Mouse (Mus musculus) embryonic facial prominence, embryonic 12.5 days (tissue): ENCODE data around the gene Dram1. TPM values are rescaled to one million over a fixed set of nuclear protein-coding genes. Genes with fewer than 3 reads are reported as not detected.
"Not testable (repeated sequence)": the region's sequence is repeated elsewhere in the genome, so short reads cannot be mapped to it uniquely, and the experiment has no call there.

ENCODE experiments used
- ATAC-seq: fragments of 200-750 bp; cut with Nextera tagmentation; 2 replicates; pipeline ENCODE4 v1.8.0; 2017; ENCODE audit not compliant: insufficient number of reproducible peaks, insufficient read depth, low FRiP score, low TSS enrichment
- H3K27ac ChIP-seq: fragments of 300-500 bp; sonication (generic); 2 replicates; pipeline ENCODE4 v1.5.1; 2016; ENCODE audit warnings: mild to moderate bottlenecking
- H3K27me3 ChIP-seq: fragments of 300-500 bp; sonication (generic); 2 replicates; pipeline ENCODE4 v1.6.1; 2016; ENCODE audit warnings: mild to moderate bottlenecking, moderate library complexity
- H3K36me3 ChIP-seq: fragments of 300-500 bp; sonication (generic); 2 replicates; pipeline ENCODE4 v1.6.1; 2016; ENCODE audit warnings: mild to moderate bottlenecking
- H3K4me1 ChIP-seq: fragments of 300-500 bp; sonication (generic); 2 replicates; pipeline ENCODE4 v1.6.1; 2016
- H3K4me2 ChIP-seq: fragments of 300-500 bp; sonication (generic); replicated peaks from 2 replicates; pipeline ENCODE4 v1.6.1; 2016; ENCODE audit warnings: mild to moderate bottlenecking, moderate library complexity
- H3K4me3 ChIP-seq: fragments of 300-500 bp; sonication (generic); 2 replicates; pipeline ENCODE4 v1.5.1; 2016; ENCODE audit warnings: mild to moderate bottlenecking
- H3K9ac ChIP-seq: fragments of 300-500 bp; sonication (generic); 2 replicates; pipeline ENCODE4 v1.6.1; 2016; ENCODE audit warnings: mild to moderate bottlenecking, moderate library complexity
- H3K9me3 ChIP-seq: fragments of 300-500 bp; sonication (generic); 2 replicates; pipeline ENCODE4 v1.6.1; 2016; ENCODE audit warnings: mild to moderate bottlenecking, moderate library complexity
- WGBS: fragments of 180-500 bp; shearing (Covaris S2); methylation state at CpG from one replicate; pipeline ENCODE4 v1.1.7; 2016; 5-methylcytosine and 5-hydroxymethylcytosine counted together
- polyA plus RNA-seq: library from polyadenylated mRNA; unstranded; fragments of >200 nt; fragmentation: Nextera tagmentation; extraction: Ambion mirVana; gene quantifications from 2 replicates; pipeline ENCODE4 v1.2.1, GENCODE M21; 2016

The Dram1 gene
- polyA plus RNA-seq, 1 experiment from 2014 or later: 0.88 TPM

GRCm38 (mm10) chr10:88384081-88384480 lies 5.2 kb upstream of the Dram1 start:
- no peaks in the 10 kb centered on the region for H3K36me3 ChIP-seq
- H3K4me1 ChIP-seq: peaks cover 9% of the 10 kb centered on the region; the same call in 1 of the 2 replicates
- WGBS: 61% methylated on average over 5 of the region's 5 CpGs
- H3K9me3 ChIP-seq: no peaks in the 10 kb centered on the region
- no peak overlapping the region for H3K9ac ChIP-seq
- no peak for ATAC-seq
- no peak overlapping the region for H3K4me3 ChIP-seq
- H3K27ac ChIP-seq: no peak overlapping the region
- H3K4me2 ChIP-seq: no peak overlapping the region
- no peaks in the 10 kb centered on the region; the same call in 1 of the 2 replicates for H3K27me3 ChIP-seq

GRCm38 (mm10) chr10:88383479-88383878 lies 4.6 kb upstream of the Dram1 start:
- 58% methylated on average over 4 of the region's 4 CpGs for WGBS
- Histone ChIP-seq H3K27ac (no peak overlapping the region), H3K4me3 (no peak overlapping the region), H3K36me3 (no peaks in the 10 kb centered on the region), H3K27me3 (no peaks in the 10 kb centered on the region; the same call in 1 of the 2 replicates), H3K9me3 (no peaks in the 10 kb centered on the region), H3K9ac (no peak overlapping the region), H3K4me2 (no peak overlapping the region), H3K4me1 (peaks cover 9% of the 10 kb centered on the region; the same call in 1 of the 2 replicates)
- ATAC-seq: no peak

- H3K36me3 ChIP-seq: no peaks in the 10 kb centered on the region
These were observed 3.1 kb upstream of the Dram1 start for GRCm38 (mm10) chr10:88382009-88382408.

GRCm38 (mm10) chr10:88381286-88381685 lies 2.4 kb upstream of the Dram1 start:
- H3K4me2 ChIP-seq: no peak overlapping the region
- H3K27me3 ChIP-seq: no peaks in the 10 kb centered on the region; the same call in 1 of the 2 replicates
- WGBS: 77% methylated on average over 4 of the region's 4 CpGs
- ATAC-seq: no peak
- H3K27ac ChIP-seq: no peak overlapping the region
- H3K4me1 ChIP-seq: peaks cover 9% of the 10 kb centered on the region; the same call in 1 of the 2 replicates
- no peak overlapping the region for H3K9ac ChIP-seq
- H3K9me3 ChIP-seq: no peaks in the 10 kb centered on the region
- H3K4me3 ChIP-seq: no peak overlapping the region
- H3K36me3 ChIP-seq: no peaks in the 10 kb centered on the region

More at GRCm38 (mm10) chr10:88382009-88382408, 3.1 kb upstream of the Dram1 start:
- H3K4me2 ChIP-seq: no peak overlapping the region
- H3K4me3 ChIP-seq: no peak overlapping the region
- WGBS: 60% methylated on average over 6 of the region's 6 CpGs
- H3K27me3 ChIP-seq: no peaks in the 10 kb centered on the region; the same call in 1 of the 2 replicates
- no peaks in the 10 kb centered on the region for H3K9me3 ChIP-seq
- ATAC-seq: no peak
- no peak overlapping the region for H3K9ac ChIP-seq
- no peak overlapping the region for H3K27ac ChIP-seq
- peaks cover 9% of the 10 kb centered on the region; the same call in 1 of the 2 replicates for H3K4me1 ChIP-seq

GRCm38 (mm10) chr10:88380430-88381060 lies 1.7 kb upstream of the Dram1 start:
- peaks cover 9% of the 10 kb centered on the region; the same call in 1 of the 2 replicates for H3K4me1 ChIP-seq
- H3K9ac ChIP-seq: 0 out of 2 replicates have a peak overlapping the region, but pooled peaks have one; percentile 77
- peak overlapping the region; percentile 82 for H3K4me2 ChIP-seq
- H3K9me3 ChIP-seq: no peaks in the 10 kb centered on the region
- no peaks in the 10 kb centered on the region; the same call in 1 of the 2 replicates for H3K27me3 ChIP-seq
- H3K4me3 ChIP-seq: peak overlapping the region; percentile 78
- no peak overlapping the region for H3K27ac ChIP-seq
- H3K36me3 ChIP-seq: no peaks in the 10 kb centered on the region
- 38% methylated on average over 14 of the region's 14 CpGs for WGBS
- ATAC-seq: no peak

GRCm38 (mm10) chr10:88380002-88380401 lies 1.1 kb upstream of the Dram1 start:
- no peak overlapping the region for H3K27ac ChIP-seq
- 2% methylated on average over 11 of the region's 11 CpGs for WGBS
- no peak for ATAC-seq

GRCm38 (mm10) chr10:88377666-88378065 lies 1.2 kb downstream of the Dram1 start:
- no peaks in the 10 kb centered on the region for H3K9me3 ChIP-seq
- no peak overlapping the region for H3K4me3 ChIP-seq
- no peaks in the 10 kb centered on the region for H3K36me3 ChIP-seq
- H3K27me3 ChIP-seq: no peaks in the 10 kb centered on the region
- 77% methylated on average over 4 of the region's 4 CpGs for WGBS
- H3K9ac ChIP-seq: no peak overlapping the region
- H3K4me1 ChIP-seq: peaks cover 9% of the 10 kb centered on the region; the same call in 1 of the 2 replicates
- no peak overlapping the region for H3K4me2 ChIP-seq
- no peak for ATAC-seq
- no peak overlapping the region for H3K27ac ChIP-seq

More at GRCm38 (mm10) chr10:88380002-88380401, 1.1 kb upstream of the Dram1 start:
- peaks cover 9% of the 10 kb centered on the region; the same call in 1 of the 2 replicates for H3K4me1 ChIP-seq
- no peaks in the 10 kb centered on the region for H3K36me3 ChIP-seq
- H3K27me3 ChIP-seq: no peaks in the 10 kb centered on the region; the same call in 1 of the 2 replicates
- peak overlapping the region; percentile 82 for H3K4me2 ChIP-seq
- H3K4me3 ChIP-seq: peak overlapping the region; percentile 78
- peak overlapping the region; percentile 77 for H3K9ac ChIP-seq
- no peaks in the 10 kb centered on the region for H3K9me3 ChIP-seq

- H3K4me2 ChIP-seq: peak overlapping the region; percentile 16; the same call in 1 of the 2 replicates
- no peak overlapping the region for H3K9ac ChIP-seq
- ATAC-seq: no peak
- H3K4me3 ChIP-seq: no peak overlapping the region
- WGBS: 6% methylated on average over 11 of the region's 11 CpGs
- no peaks in the 10 kb centered on the region for H3K36me3 ChIP-seq
- H3K27me3 ChIP-seq: no peaks in the 10 kb centered on the region
- H3K9me3 ChIP-seq: no peaks in the 10 kb centered on the region
- no peak overlapping the region for H3K27ac ChIP-seq
- H3K4me1 ChIP-seq: peaks cover 9% of the 10 kb centered on the region; the same call in 1 of the 2 replicates
These were observed 2.1 kb downstream of the Dram1 start for GRCm38 (mm10) chr10:88376770-88377169.

GRCm38 (mm10) chr10:88374984-88375383 lies 3.9 kb downstream of the Dram1 start:
- no peak overlapping the region for H3K27ac ChIP-seq
- H3K4me2 ChIP-seq: no peak overlapping the region
- peaks cover under 1% of the 10 kb centered on the region; the same call in 1 of the 2 replicates for H3K4me1 ChIP-seq
- H3K4me3 ChIP-seq: no peak overlapping the region
- ATAC-seq: no peak
- H3K27me3 ChIP-seq: no peaks in the 10 kb centered on the region
- WGBS: 24% methylated on average over 10 of the region's 10 CpGs
- H3K9ac ChIP-seq: no peak overlapping the region
- H3K36me3 ChIP-seq: no peaks in the 10 kb centered on the region
- no peaks in the 10 kb centered on the region for H3K9me3 ChIP-seq

- 69% methylated on average over 2 of the region's 2 CpGs for WGBS
- not testable (repeated sequence) for ATAC-seq, H3K9me3 ChIP-seq, H3K4me2 ChIP-seq, H3K4me1 ChIP-seq, H3K27me3 ChIP-seq, H3K4me3 ChIP-seq, H3K9ac ChIP-seq, H3K27ac ChIP-seq, H3K36me3 ChIP-seq
These were observed 5.9 kb downstream of the Dram1 start for GRCm38 (mm10) chr10:88372945-88373344.

GRCm38 (mm10) chr10:88372436-88372835 lies 6.4 kb downstream of the Dram1 start:
- Histone ChIP-seq H3K9me3 (no peaks in the 10 kb centered on the region), H3K4me1 (no peaks in the 10 kb centered on the region), H3K9ac (no peak overlapping the region), H3K36me3 (no peaks in the 10 kb centered on the region), H3K27me3 (no peaks in the 10 kb centered on the region), H3K4me3 (no peak overlapping the region), H3K4me2 (no peak overlapping the region), H3K27ac (no peak overlapping the region)
- WGBS: 89% methylated on average over 4 of the region's 4 CpGs
- ATAC-seq: no peak

GRCm38 (mm10) chr10:88371793-88372192 lies 7.1 kb downstream of the Dram1 start:
- Histone ChIP-seq H3K27me3 (no peaks in the 10 kb centered on the region), H3K36me3 (no peaks in the 10 kb centered on the region), H3K4me1 (no peaks in the 10 kb centered on the region), H3K9ac (no peak overlapping the region), H3K4me3 (no peak overlapping the region), H3K4me2 (no peak overlapping the region), H3K9me3 (no peaks in the 10 kb centered on the region), H3K27ac (no peak overlapping the region)
- ATAC-seq: no peak
- whole genome bisulfite sequencing: 9% methylated on average over 2 of the region's 2 CpGs
